Mouse (Mus musculus): ENCODE data around the gene Vav3. TPM values are rescaled to one million over a fixed set of nuclear protein-coding genes. Genes with fewer than 3 reads are reported as not detected.

The Vav3 gene
- polyA plus RNA-seq, 1 experiment from 2014 or later, result 17.4 TPM

GRCm38 (mm10) chr3:109467288-109467687, 126.8 kb downstream of the Vav3 start:
- ATAC-seq (ENCODE audit: insufficient read depth, low FRiP score, low TSS enrichment) (no peak), DNase-seq (ENCODE audit: low spot score) (no peak)
- H3K9me3 ChIP-seq (ENCODE audit: control insufficient read depth, low read length), result no peaks in the 10 kb centered on the region
- 68% methylated on average over 4 of the region's 4 CpGs for WGBS
- no peak overlapping the region for H3K4me2 ChIP-seq (ENCODE audit: low read depth)
- H3K9ac ChIP-seq (ENCODE audit: low read length), result no peak overlapping the region
- no peaks in the 10 kb centered on the region for H3K27me3 ChIP-seq (ENCODE audit: control insufficient read depth, insufficient read depth, low read length)
- no peaks in the 10 kb centered on the region for H3K4me1 ChIP-seq (ENCODE audit: control insufficient read depth, insufficient read depth, low read length)
- H3K4me3 ChIP-seq (ENCODE audit: low read depth, low read length), result no peak overlapping the region
- H3K27ac ChIP-seq (ENCODE audit: low read depth, low read length), result no peak overlapping the region
- no peaks in the 10 kb centered on the region for H3K36me3 ChIP-seq (ENCODE audit: control insufficient read depth, insufficient read depth, low read length)

DNA sequence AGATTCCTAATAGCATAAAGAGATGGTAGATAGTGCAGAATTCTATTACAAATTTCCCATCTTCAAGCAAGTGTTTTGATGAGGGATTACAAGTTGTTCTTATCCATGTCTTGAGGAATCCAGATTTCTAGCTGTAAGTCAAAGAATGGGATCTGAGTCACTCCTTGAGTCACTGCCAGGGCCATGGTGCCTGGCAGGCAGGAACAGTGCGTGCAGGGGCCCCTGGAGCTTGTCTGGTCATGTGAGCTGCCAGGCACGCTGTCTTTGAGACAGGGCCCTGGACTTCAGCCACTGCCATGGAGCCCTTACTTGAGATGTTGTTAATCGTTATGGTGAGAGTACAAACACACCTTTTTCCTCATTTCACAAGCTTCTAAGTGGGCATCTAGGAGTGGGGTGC, 129.0 kb downstream of the Vav3 start:
- ATAC-seq (ENCODE audit: insufficient read depth, low FRiP score, low TSS enrichment) (no peak), DNase-seq (ENCODE audit: low spot score) (no peak)
- Histone ChIP-seq H3K9me3 (ENCODE audit: control insufficient read depth, low read length) (no peaks in the 10 kb centered on the region), H3K9ac (ENCODE audit: low read length) (no peak overlapping the region), H3K4me3 (ENCODE audit: low read depth, low read length) (no peak overlapping the region), H3K4me2 (ENCODE audit: low read depth) (no peak overlapping the region), H3K36me3 (ENCODE audit: control insufficient read depth, insufficient read depth, low read length) (no peaks in the 10 kb centered on the region), H3K27ac (ENCODE audit: low read depth, low read length) (no peak overlapping the region), H3K4me1 (ENCODE audit: control insufficient read depth, insufficient read depth, low read length) (no peaks in the 10 kb centered on the region), H3K27me3 (ENCODE audit: control insufficient read depth, insufficient read depth, low read length) (no peaks in the 10 kb centered on the region)
- 87% methylated on average over 3 of the region's 3 CpGs for WGBS

DNA sequence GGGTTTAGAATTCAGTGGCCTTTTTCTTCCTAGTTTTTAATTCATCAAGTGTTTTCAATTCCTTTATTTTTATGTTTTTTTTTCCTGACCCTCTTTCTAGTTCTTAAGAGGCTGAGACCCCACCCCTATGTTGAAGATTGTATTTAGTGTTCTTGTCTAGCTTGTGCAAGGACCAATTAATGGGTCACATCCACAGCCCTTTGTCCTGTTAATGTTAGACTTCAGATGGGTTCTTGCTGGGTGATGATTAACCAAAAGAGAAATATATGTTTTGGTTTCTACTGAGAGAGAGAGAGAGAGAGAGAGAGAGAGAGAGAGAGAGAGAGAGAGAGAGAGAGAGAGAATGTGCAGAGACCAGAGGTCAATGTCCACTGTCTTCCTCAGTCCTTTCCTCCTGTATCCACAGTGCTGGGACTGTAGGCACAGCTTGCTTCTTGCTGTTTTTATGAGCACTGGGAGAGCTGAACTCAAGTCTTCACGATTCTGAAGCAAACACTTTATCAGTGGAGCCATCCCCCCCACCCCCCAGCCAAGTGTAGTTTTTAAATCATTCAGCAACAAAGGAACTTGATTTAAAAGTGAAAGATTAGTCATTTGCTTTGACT, 130.3 kb downstream of the Vav3 start:
- Histone ChIP-seq H3K9ac (ENCODE audit: low read length) (no peak overlapping the region), H3K36me3 (ENCODE audit: control insufficient read depth, insufficient read depth, low read length) (no peaks in the 10 kb centered on the region), H3K4me1 (ENCODE audit: control insufficient read depth, insufficient read depth, low read length) (no peaks in the 10 kb centered on the region), H3K4me3 (ENCODE audit: low read depth, low read length) (no peak overlapping the region), H3K4me2 (ENCODE audit: low read depth) (no peak overlapping the region), H3K27me3 (ENCODE audit: control insufficient read depth, insufficient read depth, low read length) (no peaks in the 10 kb centered on the region), H3K27ac (ENCODE audit: low read depth, low read length) (no peak overlapping the region), H3K9me3 (ENCODE audit: control insufficient read depth, low read length) (no peaks in the 10 kb centered on the region)
- 80% methylated on average over 1 of the region's 1 CpGs for WGBS
- no peak for DNase-seq (ENCODE audit: low spot score)
- ATAC-seq (ENCODE audit: insufficient read depth, low FRiP score, low TSS enrichment), result no peak

DNA sequence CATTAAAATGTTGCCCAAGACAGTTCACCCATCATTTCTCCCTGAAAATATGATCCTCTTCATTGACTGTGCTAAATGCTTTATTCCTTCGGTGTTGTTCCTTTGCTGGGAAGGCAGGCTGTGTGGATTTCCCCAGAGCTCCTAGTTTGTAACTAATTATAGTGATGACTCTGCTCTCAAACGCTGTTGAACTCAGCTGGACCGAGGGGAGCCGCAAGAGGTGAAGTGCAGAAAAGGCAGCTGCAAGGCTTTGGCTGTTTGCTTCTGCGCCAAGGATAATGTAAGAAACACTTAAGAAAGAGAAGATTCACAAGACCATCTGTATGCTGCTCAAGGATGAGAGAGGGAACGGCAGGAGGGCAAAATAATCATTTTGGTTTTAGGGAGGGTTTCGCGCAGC, 136.1 kb downstream of the Vav3 start:
- WGBS, result 85% methylated on average over 8 of the region's 8 CpGs
- Histone ChIP-seq H3K4me2 (ENCODE audit: low read depth) (no peak overlapping the region), H3K4me1 (ENCODE audit: control insufficient read depth, insufficient read depth, low read length) (no peaks in the 10 kb centered on the region)

DNA sequence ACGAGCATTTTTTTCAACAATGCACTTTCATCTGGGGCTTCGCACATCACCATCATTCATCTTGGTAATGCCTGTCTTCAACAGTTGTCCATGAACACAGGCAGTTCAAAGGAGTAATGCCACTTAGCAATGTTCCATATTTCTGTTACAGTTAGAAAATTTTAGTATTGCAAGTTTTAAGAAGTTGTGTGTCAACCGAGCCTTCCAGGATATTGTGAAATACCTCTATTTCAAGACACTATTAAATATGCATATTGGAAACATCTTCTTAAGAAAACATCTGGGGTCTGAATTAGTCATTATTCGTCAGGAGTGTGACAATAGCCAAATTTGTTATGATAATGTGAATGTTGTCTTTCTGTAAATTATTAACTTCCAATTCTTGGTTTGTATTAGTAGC, 137.8 kb downstream of the Vav3 start:
- WGBS, result 86% methylated on average over 4 of the region's 4 CpGs
- Histone ChIP-seq H3K4me3 (ENCODE audit: low read depth, low read length) (no peak overlapping the region), H3K9me3 (ENCODE audit: control insufficient read depth, low read length) (no peaks in the 10 kb centered on the region), H3K4me2 (ENCODE audit: low read depth) (no peak overlapping the region), H3K9ac (ENCODE audit: low read length) (no peak overlapping the region), H3K27me3 (ENCODE audit: control insufficient read depth, insufficient read depth, low read length) (no peaks in the 10 kb centered on the region), H3K36me3 (ENCODE audit: control insufficient read depth, insufficient read depth, low read length) (no peaks in the 10 kb centered on the region), H3K4me1 (ENCODE audit: control insufficient read depth, insufficient read depth, low read length) (no peaks in the 10 kb centered on the region), H3K27ac (ENCODE audit: low read depth, low read length) (no peak overlapping the region)
- ATAC-seq (ENCODE audit: insufficient read depth, low FRiP score, low TSS enrichment), result no peak
- no peak for DNase-seq (ENCODE audit: low spot score)

More for the DNA sequence above, 136.1 kb downstream of the Vav3 start:
- Histone ChIP-seq H3K9ac (ENCODE audit: low read length) (no peak overlapping the region), H3K9me3 (ENCODE audit: control insufficient read depth, low read length) (no peaks in the 10 kb centered on the region), H3K27ac (ENCODE audit: low read depth, low read length) (no peak overlapping the region), H3K4me3 (ENCODE audit: low read depth, low read length) (no peak overlapping the region), H3K36me3 (ENCODE audit: control insufficient read depth, insufficient read depth, low read length) (no peaks in the 10 kb centered on the region), H3K27me3 (ENCODE audit: control insufficient read depth, insufficient read depth, low read length) (no peaks in the 10 kb centered on the region)
- DNase-seq (ENCODE audit: low spot score), result no peak
- ATAC-seq (ENCODE audit: insufficient read depth, low FRiP score, low TSS enrichment), result no peak

- 97% methylated on average over 2 of the region's 2 CpGs for WGBS
- H3K4me3 ChIP-seq (ENCODE audit: low read depth, low read length), result no peak overlapping the region
- H3K36me3 ChIP-seq (ENCODE audit: control insufficient read depth, insufficient read depth, low read length), result no peaks in the 10 kb centered on the region
- H3K27me3 ChIP-seq (ENCODE audit: control insufficient read depth, insufficient read depth, low read length), result no peaks in the 10 kb centered on the region
- no peak for DNase-seq (ENCODE audit: low spot score)
- no peak for ATAC-seq (ENCODE audit: insufficient read depth, low FRiP score, low TSS enrichment)
- no peaks in the 10 kb centered on the region for H3K4me1 ChIP-seq (ENCODE audit: control insufficient read depth, insufficient read depth, low read length)
- H3K27ac ChIP-seq (ENCODE audit: low read depth, low read length), result no peak overlapping the region
- H3K9ac ChIP-seq (ENCODE audit: low read length), result no peak overlapping the region
- H3K4me2 ChIP-seq (ENCODE audit: low read depth), result no peak overlapping the region
- no peaks in the 10 kb centered on the region for H3K9me3 ChIP-seq (ENCODE audit: control insufficient read depth, low read length)
Measured at GRCm38 (mm10) chr3:109480625-109481024, 140.2 kb downstream of the Vav3 start.

- H3K4me1 ChIP-seq (ENCODE audit: control insufficient read depth, insufficient read depth, low read length), result 0 out of 2 replicates have a peak, but pooled peaks cover 6% of the 10 kb centered on the region
- WGBS, result 76% methylated on average over 3 of the region's 3 CpGs
- ATAC-seq (ENCODE audit: insufficient read depth, low FRiP score, low TSS enrichment), result no peak
- H3K9me3 ChIP-seq (ENCODE audit: control insufficient read depth, low read length), result no peaks in the 10 kb centered on the region
- no peak overlapping the region for H3K4me2 ChIP-seq (ENCODE audit: low read depth)
- no peak overlapping the region for H3K27ac ChIP-seq (ENCODE audit: low read depth, low read length)
- H3K36me3 ChIP-seq (ENCODE audit: control insufficient read depth, insufficient read depth, low read length), result no peaks in the 10 kb centered on the region
- no peak overlapping the region for H3K9ac ChIP-seq (ENCODE audit: low read length)
- no peak for DNase-seq (ENCODE audit: low spot score)
- H3K4me3 ChIP-seq (ENCODE audit: low read depth, low read length), result no peak overlapping the region
- H3K27me3 ChIP-seq (ENCODE audit: control insufficient read depth, insufficient read depth, low read length), result no peaks in the 10 kb centered on the region
Measured at GRCm38 (mm10) chr3:109486786-109487185, 146.3 kb downstream of the Vav3 start.

- Histone ChIP-seq H3K4me3 (ENCODE audit: low read depth, low read length) (no peak overlapping the region), H3K27ac (ENCODE audit: low read depth, low read length) (no peak overlapping the region), H3K9me3 (ENCODE audit: control insufficient read depth, low read length) (no peaks in the 10 kb centered on the region), H3K4me1 (ENCODE audit: control insufficient read depth, insufficient read depth, low read length) (0 out of 2 replicates have a peak, but pooled peaks cover 6% of the 10 kb centered on the region), H3K9ac (ENCODE audit: low read length) (no peak overlapping the region), H3K36me3 (ENCODE audit: control insufficient read depth, insufficient read depth, low read length) (no peaks in the 10 kb centered on the region), H3K27me3 (ENCODE audit: control insufficient read depth, insufficient read depth, low read length) (no peaks in the 10 kb centered on the region), H3K4me2 (ENCODE audit: low read depth) (no peak overlapping the region)
- ATAC-seq (ENCODE audit: insufficient read depth, low FRiP score, low TSS enrichment), result no peak
- DNase-seq (ENCODE audit: low spot score), result no peak
- WGBS, result 94% methylated on average over 4 of the region's 4 CpGs
Measured at GRCm38 (mm10) chr3:109487823-109488222, 147.4 kb downstream of the Vav3 start.

DNA sequence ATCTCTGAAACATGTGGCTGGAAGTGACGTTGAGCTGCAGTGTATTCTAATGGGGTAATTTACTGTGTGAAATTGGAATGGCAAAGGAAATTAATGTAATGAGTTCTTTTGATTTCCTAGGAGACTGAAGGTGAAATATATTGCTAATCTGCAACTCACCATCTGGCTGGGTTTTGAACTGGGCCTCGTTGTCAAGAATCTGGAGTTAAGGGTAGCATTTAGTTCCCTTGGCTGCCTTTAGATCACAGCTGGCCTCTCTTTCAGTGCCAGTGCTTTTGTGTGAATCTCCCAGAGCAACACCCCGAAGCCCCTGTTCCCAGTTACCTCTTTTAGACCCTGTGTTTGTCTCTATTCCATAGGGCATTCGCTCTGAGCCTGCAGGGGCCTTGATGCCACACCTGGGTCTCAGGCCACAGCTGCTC, 148.3 kb downstream of the Vav3 start:
- Histone ChIP-seq H3K4me1 (ENCODE audit: control insufficient read depth, insufficient read depth, low read length) (0 out of 2 replicates have a peak, but pooled peaks cover 6% of the 10 kb centered on the region), H3K4me3 (ENCODE audit: low read depth, low read length) (no peak overlapping the region), H3K27ac (ENCODE audit: low read depth, low read length) (0 out of 2 replicates have a peak overlapping the region, but pooled peaks have one; percentile 20), H3K4me2 (ENCODE audit: low read depth) (no peak overlapping the region), H3K9ac (ENCODE audit: low read length) (no peak overlapping the region), H3K9me3 (ENCODE audit: control insufficient read depth, low read length) (no peaks in the 10 kb centered on the region), H3K27me3 (ENCODE audit: control insufficient read depth, insufficient read depth, low read length) (no peaks in the 10 kb centered on the region), H3K36me3 (ENCODE audit: control insufficient read depth, insufficient read depth, low read length) (no peaks in the 10 kb centered on the region)
- 24% methylated on average over 4 of the region's 4 CpGs for WGBS
- ATAC-seq (ENCODE audit: insufficient read depth, low FRiP score, low TSS enrichment), result peak; percentile 62
- DNase-seq (ENCODE audit: low spot score), result peak; percentile 34

All from neural tube, embryonic 11.5 days (tissue).